Mouse (Mus musculus) kidney, embryonic 16.5 days (tissue): ENCODE data around the gene Slc26a10. TPM values are rescaled to one million over a fixed set of nuclear protein-coding genes. Genes with fewer than 3 reads are reported as not detected.
A peak's percentile ranks its signal among the peaks of the same experiment; 100 is the strongest.
"Not testable (repeated sequence)": the region's sequence is repeated elsewhere in the genome, so short reads cannot be mapped to it uniquely, and the experiment has no call there.

ENCODE experiments used
- ATAC-seq: fragments of 200-750 bp; cut with Nextera tagmentation; 2 replicates; pipeline ENCODE4 v1.8.0; 2017; ENCODE audit warnings: moderate TSS enrichment; ENCODE audit not compliant: low FRiP score, low TSS enrichment
- H3K27ac ChIP-seq: fragments of 300-500 bp; sonication (generic); 2 replicates; pipeline ENCODE4 v1.5.1; 2014; ENCODE audit warnings: low read length
- H3K27me3 ChIP-seq: fragments of 300-500 bp; sonication (generic); 2 replicates; pipeline ENCODE4 v1.6.1; 2014; ENCODE audit warnings: low read length, control low read depth, mixed read lengths; ENCODE audit not compliant: insufficient read depth
- H3K36me3 ChIP-seq: fragments of 300-500 bp; sonication (generic); 2 replicates; pipeline ENCODE4 v1.6.1; 2014; ENCODE audit warnings: low read length, control low read depth, mixed read lengths; ENCODE audit not compliant: insufficient read depth
- H3K4me1 ChIP-seq: fragments of 300-500 bp; sonication (generic); 2 replicates; pipeline ENCODE4 v1.6.1; 2014; ENCODE audit warnings: low read length, control low read depth, mixed read lengths; ENCODE audit not compliant: insufficient read depth
- H3K4me2 ChIP-seq: fragments of 300-500 bp; sonication (generic); replicated peaks from 2 replicates; pipeline ENCODE4 v1.6.1; 2014; ENCODE audit warnings: low read depth, low read length
- H3K4me3 ChIP-seq: fragments of 300-500 bp; sonication (generic); 2 replicates; pipeline ENCODE4 v1.5.1; 2014; ENCODE audit warnings: mild to moderate bottlenecking, low read length
- H3K9ac ChIP-seq: fragments of 300-500 bp; sonication (generic); replicated peaks from 2 replicates; pipeline ENCODE4 v1.6.1; 2014; ENCODE audit warnings: low read length
- H3K9me3 ChIP-seq: fragments of 300-500 bp; sonication (generic); 2 replicates; pipeline ENCODE4 v1.6.1; 2016; ENCODE audit warnings: low read length, control low read depth
- WGBS: fragments of 180-500 bp; shearing (Covaris S2); extraction: QIAGEN DNeasy Blood & Tissue Kit; methylation state at CpG from one replicate; pipeline ENCODE4 v1.1.7; 2014; 5-methylcytosine and 5-hydroxymethylcytosine counted together
- polyA plus RNA-seq: library from polyadenylated mRNA; unstranded; fragments of >200 nt; fragmentation: Nextera tagmentation; extraction: Ambion mirVana; gene quantifications from 2 replicates; pipeline ENCODE4 v1.2.1, GENCODE M21; 2015

Gene Slc26a10
- polyA plus RNA-seq, 1 experiment from 2014 or later = 4.4 TPM

GRCm38 (mm10) chr10:127156511-127156910 is 23.9 kb downstream of the Slc26a10 start:
- H3K9me3 ChIP-seq = 0 out of 2 replicates have a peak, but pooled peaks cover 3% of the 10 kb centered on the region
- H3K27me3 ChIP-seq = no peaks in the 10 kb centered on the region
- ATAC-seq = no peak
- 74% methylated on average over 1 of the region's 1 CpGs for WGBS
- no peaks in the 10 kb centered on the region for H3K36me3 ChIP-seq
- no peak overlapping the region for H3K27ac ChIP-seq
- no peak overlapping the region for H3K4me2 ChIP-seq
- H3K4me3 ChIP-seq = no peak overlapping the region
- 0 out of 2 replicates have a peak, but pooled peaks cover 4% of the 10 kb centered on the region for H3K4me1 ChIP-seq
- H3K9ac ChIP-seq = no peak overlapping the region

GRCm38 (mm10) chr10:127156089-127156488 is 24.4 kb downstream of the Slc26a10 start:
- no peak overlapping the region for H3K9ac ChIP-seq
- ATAC-seq = no peak
- no peak overlapping the region for H3K4me2 ChIP-seq
- H3K27me3 ChIP-seq = no peaks in the 10 kb centered on the region
- H3K36me3 ChIP-seq = no peaks in the 10 kb centered on the region
- H3K9me3 ChIP-seq = 0 out of 2 replicates have a peak, but pooled peaks cover 3% of the 10 kb centered on the region
- no peak overlapping the region for H3K4me3 ChIP-seq
- peak overlapping the region; percentile 40; the same call in 1 of the 2 replicates for H3K27ac ChIP-seq
- 78% methylated on average over 1 of the region's 1 CpGs for WGBS
- 0 out of 2 replicates have a peak, but pooled peaks cover 4% of the 10 kb centered on the region for H3K4me1 ChIP-seq

DNA sequence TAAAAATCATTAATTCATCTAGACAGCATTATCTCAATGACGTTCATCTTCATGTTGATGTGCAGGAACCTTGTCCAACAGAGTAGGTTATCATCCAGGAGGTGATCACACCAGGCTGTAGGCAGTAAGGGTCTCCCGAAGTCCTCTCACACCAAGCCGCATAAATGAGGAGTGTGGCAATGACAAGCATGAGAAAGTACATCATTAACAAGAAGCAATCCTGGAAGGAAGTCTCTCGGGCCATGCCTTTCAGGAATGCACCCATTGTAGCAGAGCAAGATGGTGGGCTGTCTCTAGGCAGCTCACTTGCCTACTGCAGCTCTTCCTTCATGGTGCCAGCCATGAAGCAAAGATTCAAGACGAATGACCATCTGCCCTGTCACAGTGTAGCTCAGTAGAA is 25.8 kb downstream of the Slc26a10 start:
- ATAC-seq = peak; percentile 75
- Histone ChIP-seq H3K4me3 (no peak overlapping the region), H3K4me1 (0 out of 2 replicates have a peak, but pooled peaks cover 4% of the 10 kb centered on the region), H3K36me3 (no peaks in the 10 kb centered on the region), H3K9me3 (0 out of 2 replicates have a peak, but pooled peaks cover 3% of the 10 kb centered on the region), H3K4me2 (0 out of 2 replicates have a peak overlapping the region, but pooled peaks have one; percentile 21), H3K27ac (peak overlapping the region; percentile 90), H3K27me3 (no peaks in the 10 kb centered on the region), H3K9ac (no peak overlapping the region)
- WGBS = 61% methylated on average over 5 of the region's 5 CpGs

GRCm38 (mm10) chr10:127154241-127154640 is 26.2 kb downstream of the Slc26a10 start:
- H3K9me3 ChIP-seq = 0 out of 2 replicates have a peak, but pooled peaks cover 3% of the 10 kb centered on the region
- WGBS = 55% methylated on average over 2 of the region's 2 CpGs
- H3K9ac ChIP-seq = no peak overlapping the region
- H3K36me3 ChIP-seq = no peaks in the 10 kb centered on the region
- H3K4me2 ChIP-seq = no peak overlapping the region
- no peak overlapping the region for H3K4me3 ChIP-seq
- peak overlapping the region; percentile 90 for H3K27ac ChIP-seq
- peak; percentile 80; the same call in 1 of the 2 replicates for ATAC-seq
- no peaks in the 10 kb centered on the region for H3K27me3 ChIP-seq
- 0 out of 2 replicates have a peak, but pooled peaks cover 4% of the 10 kb centered on the region for H3K4me1 ChIP-seq

- peak overlapping the region; percentile 50; the same call in 1 of the 2 replicates for H3K27ac ChIP-seq
- H3K36me3 ChIP-seq = no peaks in the 10 kb centered on the region
- no peak overlapping the region for H3K4me3 ChIP-seq
- no peak overlapping the region for H3K4me2 ChIP-seq
- no peak for ATAC-seq
- WGBS = 92% methylated on average over 7 of the region's 7 CpGs
- 0 out of 2 replicates have a peak, but pooled peaks cover 3% of the 10 kb centered on the region for H3K9me3 ChIP-seq
- H3K9ac ChIP-seq = no peak overlapping the region
- H3K4me1 ChIP-seq = 0 out of 2 replicates have a peak, but pooled peaks cover 4% of the 10 kb centered on the region
- no peaks in the 10 kb centered on the region for H3K27me3 ChIP-seq
Observed at GRCm38 (mm10) chr10:127153323-127153722, 27.1 kb downstream of the Slc26a10 start.

DNA sequence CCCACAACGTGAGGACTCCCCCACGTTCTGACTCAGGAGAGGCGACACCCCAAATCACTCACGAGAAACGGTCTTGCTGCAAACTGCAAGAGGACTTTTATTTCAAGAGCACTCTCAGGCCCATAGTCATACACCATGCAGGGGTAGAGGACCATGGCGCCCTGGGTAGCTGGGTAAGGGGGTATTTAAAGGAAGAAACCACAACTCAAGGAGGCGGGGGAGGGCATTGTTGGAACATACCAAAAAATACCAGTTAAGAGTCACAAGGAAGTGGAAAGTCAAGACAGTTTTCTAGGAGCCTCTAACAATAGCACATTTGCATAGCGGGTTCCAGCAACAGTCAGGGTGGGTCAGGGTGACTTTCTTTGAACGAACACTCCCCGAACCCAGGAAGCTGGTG is 27.9 kb downstream of the Slc26a10 start:
- H3K27me3 ChIP-seq, ATAC-seq, H3K4me3 ChIP-seq, H3K9me3 ChIP-seq, H3K4me2 ChIP-seq, H3K4me1 ChIP-seq, H3K27ac ChIP-seq, H3K9ac ChIP-seq, H3K36me3 ChIP-seq: not testable (repeated sequence)
- WGBS = 84% methylated on average over 10 of the region's 10 CpGs

DNA sequence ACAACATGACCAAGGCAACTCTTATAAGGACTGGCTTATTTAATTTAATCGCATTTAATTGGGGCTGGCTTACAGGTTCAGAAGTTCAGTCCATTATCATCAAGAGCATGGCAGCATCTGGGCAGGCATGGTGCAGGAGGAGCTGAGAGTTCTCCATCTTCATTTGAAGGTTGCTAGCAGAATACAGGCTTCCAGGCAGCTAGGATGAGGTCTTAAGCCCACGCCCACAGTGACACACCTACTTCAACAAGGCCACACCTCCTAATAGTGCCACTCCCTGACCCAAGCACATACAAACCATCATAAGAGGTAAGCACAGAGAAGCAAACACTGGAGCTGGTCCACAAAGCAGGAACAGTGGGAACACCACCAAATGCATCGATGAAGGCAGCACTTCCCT is 29.2 kb downstream of the Slc26a10 start:
- 84% methylated on average over 3 of the region's 3 CpGs for WGBS
- not testable (repeated sequence) for H3K27me3 ChIP-seq, H3K9me3 ChIP-seq, H3K36me3 ChIP-seq, H3K4me3 ChIP-seq, H3K9ac ChIP-seq, H3K4me2 ChIP-seq, H3K27ac ChIP-seq, ATAC-seq, H3K4me1 ChIP-seq

DNA sequence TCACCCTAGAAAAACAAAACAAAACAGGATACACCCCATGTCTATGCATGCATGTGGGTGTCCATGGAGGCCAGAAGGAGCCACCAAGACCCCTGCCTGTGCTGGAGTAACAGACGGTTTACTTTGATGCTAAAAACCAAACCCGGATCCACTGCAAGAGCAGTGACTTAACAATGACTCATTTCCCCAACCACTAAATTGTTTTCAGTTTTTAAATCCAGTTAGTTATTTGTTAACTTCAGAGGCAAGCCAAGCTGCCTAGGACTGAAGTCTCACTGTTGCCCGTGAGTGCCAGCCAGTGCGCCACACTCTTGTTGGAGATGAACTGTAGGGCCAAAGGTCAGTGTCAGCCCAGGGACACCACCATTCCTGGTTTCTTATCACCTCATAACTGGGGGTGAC is 30.0 kb downstream of the Slc26a10 start:
- Histone ChIP-seq H3K4me3 (no peak overlapping the region), H3K27me3 (no peaks in the 10 kb centered on the region), H3K4me2 (no peak overlapping the region), H3K4me1 (0 out of 2 replicates have a peak, but pooled peaks cover 4% of the 10 kb centered on the region), H3K27ac (peak overlapping the region; percentile 31), H3K36me3 (no peaks in the 10 kb centered on the region), H3K9ac (no peak overlapping the region), H3K9me3 (0 out of 2 replicates have a peak, but pooled peaks cover 3% of the 10 kb centered on the region)
- 56% methylated on average over 4 of the region's 4 CpGs for WGBS
- ATAC-seq = peak; percentile 53; the same call in 1 of the 2 replicates

- no peaks in the 10 kb centered on the region for H3K9me3 ChIP-seq
- H3K4me1 ChIP-seq = no peaks in the 10 kb centered on the region
- 57% methylated on average over 6 of the region's 6 CpGs for WGBS
- H3K9ac ChIP-seq = no peak overlapping the region
- no peak for ATAC-seq
- no peaks in the 10 kb centered on the region for H3K27me3 ChIP-seq
- H3K4me3 ChIP-seq = no peak overlapping the region
- H3K4me2 ChIP-seq = no peak overlapping the region
- H3K27ac ChIP-seq = peak overlapping the region; percentile 60
- H3K36me3 ChIP-seq = no peaks in the 10 kb centered on the region
Observed at GRCm38 (mm10) chr10:127147135-127147534, 33.3 kb downstream of the Slc26a10 start.

DNA sequence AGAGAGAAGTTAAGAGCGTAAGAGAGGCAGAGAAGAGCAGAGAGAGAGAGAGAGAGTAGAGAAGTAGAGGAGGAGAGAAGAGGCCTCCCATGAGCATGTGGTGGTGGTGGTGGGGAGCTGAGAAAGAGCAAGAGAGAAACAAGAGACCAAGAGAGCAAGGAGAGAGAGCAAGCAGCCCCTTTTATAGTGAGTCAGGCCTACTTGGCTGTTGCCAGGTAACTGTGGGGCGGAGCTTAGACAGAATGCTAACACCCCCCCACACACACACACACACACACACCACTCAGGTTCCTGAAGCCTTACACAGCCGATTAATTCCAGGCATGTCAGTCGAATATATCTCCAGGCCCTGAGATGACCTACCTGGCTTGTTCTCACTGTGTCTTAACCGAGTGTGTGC is 35.1 kb downstream of the Slc26a10 start:
- ATAC-seq = no peak
- Histone ChIP-seq H3K9me3 (no peaks in the 10 kb centered on the region), H3K4me3 (no peak overlapping the region), H3K4me2 (no peak overlapping the region), H3K9ac (no peak overlapping the region), H3K36me3 (no peaks in the 10 kb centered on the region), H3K27me3 (no peaks in the 10 kb centered on the region), H3K4me1 (no peaks in the 10 kb centered on the region), H3K27ac (no peak overlapping the region)
- 80% methylated on average over 5 of the region's 5 CpGs for WGBS
